Mouse (Mus musculus) embryo, embryonic 10 days (tissue): ENCODE results near the gene 1700017B05Rik.

Experiments used
- DNase-seq: peaks from one replicate; pipeline ENCODE4 v3.0.0-alpha.2; 2015; ENCODE audit warnings: low spot score

1700017B05Rik gene

GRCm38 (mm10) chr9:57271837-57272562 is 9.6 kb upstream of the 1700017B05Rik start:
- peak; percentile 47 for DNase-seq

- peak; percentile 46 for DNase-seq
Observed at GRCm38 (mm10) chr9:57271081-57271480, 8.7 kb upstream of the 1700017B05Rik start.

GRCm38 (mm10) chr9:57270399-57270798 is 8.0 kb upstream of the 1700017B05Rik start:
- peak; percentile 64 for DNase-seq

GRCm38 (mm10) chr9:57269384-57269783 is 7.0 kb upstream of the 1700017B05Rik start:
- DNase-seq: no peak

GRCm38 (mm10) chr9:57268575-57268974 is 6.2 kb upstream of the 1700017B05Rik start:
- no peak for DNase-seq

- no peak for DNase-seq
Observed at GRCm38 (mm10) chr9:57268078-57268477, 5.7 kb upstream of the 1700017B05Rik start.

GRCm38 (mm10) chr9:57267421-57267820 is 5.0 kb upstream of the 1700017B05Rik start:
- peak; percentile 72 for DNase-seq

- peak; percentile 69 for DNase-seq
Observed at GRCm38 (mm10) chr9:57265125-57265524, 2.7 kb upstream of the 1700017B05Rik start.

- DNase-seq: peak; percentile 69
Observed at GRCm38 (mm10) chr9:57262795-57263684, 628 bp upstream of the 1700017B05Rik start.

GRCm38 (mm10) chr9:57261516-57261912 is 898 bp downstream of the 1700017B05Rik start:
- DNase-seq: peak; percentile 45

GRCm38 (mm10) chr9:57260940-57261339 is 1.5 kb downstream of the 1700017B05Rik start:
- no peak for DNase-seq

GRCm38 (mm10) chr9:57259736-57260135 is 2.7 kb downstream of the 1700017B05Rik start:
- DNase-seq: peak; percentile 97

GRCm38 (mm10) chr9:57257627-57258026 is 4.8 kb downstream of the 1700017B05Rik start:
- no peak for DNase-seq

- DNase-seq: no peak
Observed at GRCm38 (mm10) chr9:57256861-57257260, 5.6 kb downstream of the 1700017B05Rik start.

- no peak for DNase-seq
Observed at GRCm38 (mm10) chr9:57256309-57256708, 6.1 kb downstream of the 1700017B05Rik start.

- DNase-seq: no peak
Observed at GRCm38 (mm10) chr9:57254823-57255495, 7.5 kb downstream of the 1700017B05Rik start.

GRCm38 (mm10) chr9:57254061-57254460 is 8.4 kb downstream of the 1700017B05Rik start:
- no peak for DNase-seq

GRCm38 (mm10) chr9:57251139-57251538 is 11.3 kb downstream of the 1700017B05Rik start:
- DNase-seq: no peak

GRCm38 (mm10) chr9:57250026-57250425 is 12.4 kb downstream of the 1700017B05Rik start:
- DNase-seq: no peak

GRCm38 (mm10) chr9:57248030-57248942 is 14.1 kb downstream of the 1700017B05Rik start:
- DNase-seq: no peak

GRCm38 (mm10) chr9:57247201-57247671 is 15.2 kb downstream of the 1700017B05Rik start:
- no peak for DNase-seq
